21 mouse cellular contexts compared by ENCODE assay signal in genomic region chr12:72158421-72158820, GRCm38 (mm10). TPM values are rescaled to one million over a fixed set of nuclear protein-coding genes. Genes with fewer than 3 reads are reported as not detected.
DNase-seq lines count a peak whose midpoint lies in the region; ATAC-seq and TF ChIP-seq lines count a peak whose summit lies in the region.
"Had no signal": no experiment of that assay in that cellular context is flagged by ENCODE, and none has a peak within 500 bp of the region (broad histone marks: within the 10 kb centered on the region; RNA-seq: fewer than 3 reads in every experiment).

No protein-coding gene starts in this region.

- no peak for TF ChIP-seq EP300 in lung, postnatal 0 days (IDR thresholded peaks at IDR 0.05)

- no peak overlapping the region for H3K27ac ChIP-seq in heart, embryonic 11.5 days (ENCODE audit: low read depth, low read length)
- H3K27ac ChIP-seq in lung, postnatal 0 days (ENCODE audit: low read length) = no peak overlapping the region
- H3K27ac ChIP-seq: embryonic facial prominence, embryonic 15.5 days; forebrain, embryonic 15.5 days; lung, embryonic 15.5 days had no signal

- WGBS in heart, embryonic 11.5 days (ENCODE audit: insufficient replicate concordance) = 56% methylated on average over 4 of the region's 4 CpGs
- WGBS in lung, postnatal 0 days = 72% methylated on average over 4 of the region's 4 CpGs

- H3K36me3 ChIP-seq in heart, embryonic 11.5 days (ENCODE audit: control insufficient read depth, insufficient read depth, low read length) = no peaks in the 10 kb centered on the region
- no peaks in the 10 kb centered on the region for H3K36me3 ChIP-seq in lung, postnatal 0 days (ENCODE audit: insufficient read depth, low read length)
- H3K36me3 ChIP-seq: embryonic facial prominence, embryonic 15.5 days; forebrain, embryonic 15.5 days; lung, embryonic 15.5 days had no signal

- DNase-seq in heart, postnatal 4 days = peak; percentile 5
- peak; percentile 1 for DNase-seq in lung, postnatal 36 days
- no peak for DNase-seq in lung, postnatal 0 days (ENCODE audit: low spot score)
- peak; percentile 3 for DNase-seq in NIH3T3 (ENCODE audit: low read depth)
- DNase-seq in retina, embryonic 14.5 days (ENCODE audit: low spot score) = peak; percentile 18
- no peak for DNase-seq in cerebellum, adult 9-10 months
- DNase-seq: cerebellum, adult 11 months; kidney, adult 2 months; kidney, postnatal 36 days; right cerebral cortex, postnatal 4 days had no signal

- no peak overlapping the region for H3K4me2 ChIP-seq in heart, embryonic 11.5 days
- no peak overlapping the region for H3K4me2 ChIP-seq in lung, postnatal 0 days (replicated peaks; ENCODE audit: low read depth, low read length)
- H3K4me2 ChIP-seq: embryonic facial prominence, embryonic 15.5 days; forebrain, embryonic 15.5 days; liver, embryonic 11.5 days; lung, embryonic 15.5 days had no signal

- no peaks in the 10 kb centered on the region for H3K27me3 ChIP-seq in heart, embryonic 11.5 days (ENCODE audit: control insufficient read depth, insufficient read depth, low read length)
- H3K27me3 ChIP-seq in lung, postnatal 0 days (replicated peaks; ENCODE audit: insufficient read depth, low read length) = no peaks in the 10 kb centered on the region
- H3K27me3 ChIP-seq: embryonic facial prominence, embryonic 15.5 days; forebrain, embryonic 15.5 days; lung, embryonic 15.5 days had no signal

- no peaks in the 10 kb centered on the region for H3K9me3 ChIP-seq in heart, embryonic 11.5 days (replicated peaks; ENCODE audit: control insufficient read depth, low read length)
- no peaks in the 10 kb centered on the region for H3K9me3 ChIP-seq in lung, postnatal 0 days (ENCODE audit: low read length)
- H3K9me3 ChIP-seq: embryonic facial prominence, embryonic 15.5 days; forebrain, embryonic 15.5 days; lung, embryonic 15.5 days had no signal

- no peak overlapping the region for H3K4me3 ChIP-seq in heart, embryonic 11.5 days (ENCODE audit: low read depth, low read length)
- H3K4me3 ChIP-seq in lung, postnatal 0 days (ENCODE audit: low read depth, low read length) = no peak overlapping the region
- H3K4me3 ChIP-seq: embryonic facial prominence, embryonic 15.5 days; forebrain, embryonic 15.5 days; lung, embryonic 15.5 days; myocyte had no signal

- no peak for TF ChIP-seq CTCF in lung, postnatal 0 days (IDR thresholded peaks at IDR 0.05)

- H3K9ac ChIP-seq in heart, embryonic 11.5 days (ENCODE audit: low read depth, low read length) = no peak overlapping the region
- H3K9ac ChIP-seq in lung, postnatal 0 days (replicated peaks; ENCODE audit: low read depth) = no peak overlapping the region
- H3K9ac ChIP-seq: embryonic facial prominence, embryonic 15.5 days; forebrain, embryonic 15.5 days; lung, embryonic 15.5 days had no signal

- H3K4me1 ChIP-seq in heart, embryonic 11.5 days (ENCODE audit: control insufficient read depth, insufficient read depth, low read length) = no peaks in the 10 kb centered on the region
- H3K4me1 ChIP-seq in lung, postnatal 0 days (ENCODE audit: insufficient read depth, low read depth, low read length) = no peaks in the 10 kb centered on the region
- H3K4me1 ChIP-seq: embryonic facial prominence, embryonic 15.5 days; forebrain, embryonic 15.5 days; lung, embryonic 15.5 days had no signal

- ATAC-seq in heart, embryonic 11.5 days (replicated peaks; ENCODE audit: insufficient number of reproducible peaks, low FRiP score, low TSS enrichment) = no peak
- no peak for ATAC-seq in lung, postnatal 0 days
- ATAC-seq: forebrain, embryonic 15.5 days had no signal

RNA-seq across cellular contexts. Expression of gene Ccdc175, which starts 26.4 kb away (rescaled TPM):
- not detected for total RNA-seq in heart, postnatal 4 days (2021)
- not detected in 2 replicates for polyA plus RNA-seq in heart, embryonic 11.5 days (2014; fragmentation: Nextera tagmentation; extraction: Ambion mirVana)
- not detected in 2 replicates for polyA plus RNA-seq in lung, postnatal 0 days (2015; fragmentation: Nextera tagmentation; extraction: Ambion mirVana)
- total RNA-seq: gastrocnemius, adult 8-10 months; heart, adult 18-20 months; heart, postnatal 25 days; left cerebral cortex, postnatal 36 days had no signal
- polyA plus RNA-seq: cortical plate, adult 2 months; embryonic facial prominence, embryonic 15.5 days; forebrain, embryonic 15.5 days; kidney, adult 2 months; liver, embryonic 11.5 days; lung, embryonic 15.5 days; myocyte had no signal

Comparison
In these comparisons a context has a peak if more than half of its experiments do, and no peak if none do; other contexts are left out.
1. DNase-seq: peak in heart, postnatal 4 days (single experiment), lung, postnatal 36 days (single experiment), NIH3T3 (single experiment) and retina, embryonic 14.5 days (single experiment); none in lung, postnatal 0 days (single experiment) and cerebellum, adult 9-10 months (single experiment).